Mouse (Mus musculus) testis, postnatal 14 days (tissue): ENCODE measurements at regions not wholly inside any gene's neighbourhood (a gene's known extent, or its start where the extent isn't known, plus 50 kb on each side); places are given as distances from the start of the nearest gene placed in this dataset.

Experiments used
- DNase-seq: peaks from one replicate; pipeline ENCODE4 v3.0.0; 2021; ENCODE audit warnings: low spot score

DNA sequence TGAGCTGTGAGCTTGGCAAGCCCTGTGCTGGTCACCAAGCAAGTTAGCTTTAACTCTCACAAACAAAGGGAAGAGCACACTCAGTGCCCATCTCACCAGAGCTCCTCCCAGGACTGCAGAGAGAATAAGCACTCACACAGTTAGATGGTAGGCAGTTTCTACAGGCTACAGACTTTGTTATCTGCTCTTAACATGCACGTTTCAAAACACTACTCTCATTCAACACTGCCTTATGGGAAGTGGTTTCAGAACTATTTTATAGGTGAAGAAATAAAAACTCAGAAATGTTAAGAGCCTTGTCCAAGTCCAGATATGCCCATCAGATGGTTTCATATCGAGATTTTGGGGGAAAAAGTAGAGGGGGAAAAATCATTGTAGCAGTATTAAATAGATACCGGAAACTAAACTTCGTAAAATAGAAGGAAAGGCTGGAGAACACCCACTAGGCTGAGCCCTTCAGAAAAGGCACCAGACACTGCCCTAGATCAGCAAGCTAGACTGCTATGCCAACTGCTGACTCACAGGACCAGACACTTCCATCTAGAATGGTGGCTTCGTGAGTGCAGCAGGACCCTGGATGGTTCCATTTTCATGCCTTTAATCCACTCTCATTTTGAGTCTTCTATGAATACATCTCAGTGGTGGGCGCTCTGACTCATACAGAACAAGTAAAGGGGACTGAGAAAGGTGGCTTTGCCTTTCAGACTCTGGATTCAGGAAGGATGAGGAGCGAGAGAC, 51.3 kb upstream of the Serbp1 start:
- no peak for DNase-seq

DNA sequence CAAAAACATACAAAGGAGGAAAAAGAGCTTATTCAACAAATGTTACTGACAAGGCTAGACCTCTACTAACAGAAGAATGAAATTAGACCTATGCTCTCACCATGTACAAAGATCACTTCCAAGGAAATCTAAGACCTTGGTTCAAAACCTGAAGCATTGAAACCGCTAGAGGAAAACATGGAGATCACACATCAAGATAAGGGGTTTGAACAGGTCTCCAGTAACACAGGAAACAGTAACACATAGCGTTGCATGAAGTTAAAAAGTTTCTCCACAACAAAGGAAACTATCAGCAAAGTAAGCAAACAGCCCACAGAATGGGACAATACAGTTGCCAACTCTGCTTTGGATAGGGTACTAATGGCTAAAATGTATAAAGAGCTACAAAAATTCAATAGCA, 53.3 kb upstream of the Serbp1 start:
- no peak for DNase-seq

DNA sequence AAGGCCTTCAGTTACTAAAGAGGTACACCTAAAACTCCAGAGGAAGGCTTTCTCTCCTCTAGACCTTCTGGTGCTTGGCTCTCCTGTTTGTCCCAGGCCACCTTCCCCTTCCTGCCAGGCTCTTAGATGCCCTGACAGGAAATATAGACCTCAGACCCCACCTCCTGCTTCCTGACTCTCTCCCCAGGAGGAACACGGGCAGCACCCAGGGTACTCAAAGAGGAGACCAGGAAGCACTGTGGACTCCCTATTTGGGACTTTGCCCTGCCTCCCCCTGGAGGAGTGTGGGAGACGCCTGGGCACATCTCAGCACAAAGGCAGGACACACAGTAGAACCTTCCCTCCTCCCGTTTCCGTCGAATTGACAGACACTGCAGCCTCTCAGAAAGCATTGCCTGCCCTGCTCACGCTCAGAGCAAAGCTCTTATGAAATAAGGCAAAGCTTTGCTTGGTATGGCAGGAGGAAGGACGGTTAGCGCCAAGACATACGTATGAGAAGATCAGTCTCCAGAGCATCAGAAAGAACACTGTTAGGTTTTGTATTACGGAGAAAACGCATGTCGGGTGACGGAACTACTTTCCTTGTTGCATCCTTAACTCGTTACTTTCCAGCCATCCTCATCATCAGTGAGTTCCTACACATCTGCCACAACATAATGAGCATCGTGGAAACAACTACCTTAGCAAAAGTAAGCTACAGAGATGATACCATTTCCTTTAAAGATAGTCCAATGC, 54.3 kb upstream of the Serbp1 start:
- DNase-seq, result no peak

DNA sequence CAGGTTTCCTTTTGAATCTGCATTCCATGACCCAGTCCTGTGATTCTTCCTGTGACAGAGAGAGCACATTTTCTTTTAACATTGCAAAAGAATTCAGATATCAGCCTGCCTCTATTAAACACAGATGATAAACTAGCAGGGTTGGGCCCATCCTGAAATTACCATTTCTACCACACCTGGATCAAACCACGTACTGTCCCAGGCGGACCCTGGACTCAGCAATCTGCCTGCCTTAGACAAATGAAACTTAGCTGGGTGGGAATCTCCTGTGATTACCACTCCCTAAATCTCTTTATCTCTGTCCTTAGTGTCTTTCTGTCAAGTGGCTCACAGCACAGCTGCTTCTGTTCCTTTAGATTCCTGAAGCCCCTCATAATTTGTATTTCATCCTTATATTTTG, 55.5 kb upstream of the Serbp1 start:
- no peak for DNase-seq

DNA sequence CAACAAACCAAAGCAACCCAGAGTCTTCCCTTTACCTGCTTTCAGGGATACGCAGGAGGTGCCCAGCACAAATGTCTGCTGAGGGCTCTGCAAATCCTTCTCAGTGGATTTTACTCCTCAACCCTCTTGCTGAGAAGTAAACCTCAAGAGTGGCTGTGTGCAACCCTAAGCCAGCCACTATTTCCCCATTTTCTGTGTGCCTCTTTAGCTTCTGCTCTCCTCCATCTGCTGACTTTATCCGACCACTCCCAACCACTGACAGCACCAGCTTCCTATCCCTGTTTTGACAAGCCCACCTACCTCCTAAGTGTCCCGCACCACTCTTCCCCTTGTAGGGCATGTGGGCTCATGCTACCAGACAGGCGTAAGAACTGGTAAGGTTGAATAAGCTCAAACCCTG, 56.5 kb upstream of the Serbp1 start:
- no peak for DNase-seq

DNA sequence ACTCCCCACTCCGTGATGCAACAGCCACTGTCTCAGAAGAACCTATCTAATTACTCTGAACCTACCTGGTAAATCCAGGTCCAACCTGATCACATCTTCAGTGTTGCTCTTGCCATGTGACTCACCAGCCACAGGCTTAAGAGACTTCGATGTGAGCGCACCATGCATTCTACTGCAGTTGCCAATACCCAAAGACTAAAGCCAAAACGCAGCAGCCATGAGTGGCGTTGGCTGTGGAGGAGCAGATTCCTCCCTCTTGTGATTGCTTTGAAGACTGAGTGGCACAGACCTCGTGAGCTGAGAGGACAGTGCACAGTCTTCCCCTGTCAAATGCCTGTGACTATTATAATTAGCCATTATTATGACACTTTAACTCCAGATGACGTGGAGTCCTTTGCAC, 58.6 kb upstream of the Serbp1 start:
- DNase-seq, result no peak

DNA sequence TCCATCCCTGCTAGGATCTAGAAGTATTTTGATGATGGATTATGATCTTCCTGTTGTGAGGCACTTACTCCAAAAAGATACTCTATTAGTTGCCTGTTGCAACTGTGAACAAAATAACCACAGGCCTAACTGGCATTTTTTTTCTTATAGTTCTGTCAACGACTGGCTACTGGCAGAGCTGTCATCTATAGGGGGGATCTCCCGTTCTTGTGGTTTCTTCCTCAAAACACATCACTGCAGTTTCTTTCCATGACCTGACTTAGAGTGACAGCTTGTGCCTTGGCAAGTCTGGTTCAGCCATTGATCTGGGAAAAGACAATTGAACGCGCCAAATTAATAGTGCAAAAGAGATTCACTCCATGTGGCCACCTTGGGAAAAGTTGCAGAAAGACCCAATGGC, 59.4 kb upstream of the Serbp1 start:
- no peak for DNase-seq

DNA sequence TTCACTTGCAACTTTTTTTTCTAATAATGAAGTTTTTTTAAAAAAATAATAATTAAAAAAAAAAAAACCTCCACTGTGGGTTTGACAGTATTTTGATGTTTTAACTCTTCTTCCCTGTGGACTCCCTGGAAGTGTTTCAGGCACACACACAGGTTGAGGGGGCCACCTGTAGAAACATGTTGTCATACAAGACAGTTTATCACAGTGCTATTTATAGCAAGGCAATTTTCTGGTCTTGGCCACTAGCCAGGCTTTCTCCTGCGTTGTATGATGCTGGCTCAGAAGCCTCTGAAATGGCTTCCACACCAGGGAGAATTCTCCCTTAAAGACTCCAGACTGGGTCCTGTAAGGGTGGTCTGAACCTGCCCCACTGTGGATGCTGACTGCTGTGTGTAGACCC, 59.9 kb upstream of the Serbp1 start:
- DNase-seq, result no peak

DNA sequence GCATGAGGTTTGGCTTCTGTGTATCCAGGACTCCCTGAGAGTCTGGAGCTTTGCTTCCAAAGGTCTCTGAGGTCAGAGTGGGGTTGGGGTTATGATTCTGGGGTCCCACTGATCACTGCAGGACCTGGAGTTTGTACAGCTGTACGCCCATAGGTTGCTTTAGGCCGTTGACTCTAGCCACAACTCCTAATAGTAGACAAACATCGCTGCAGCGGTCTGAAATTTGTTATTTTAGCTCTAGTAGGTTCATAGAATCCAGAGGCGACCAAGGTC, 67.4 kb upstream of the Serbp1 start:
- DNase-seq, result no peak

DNA sequence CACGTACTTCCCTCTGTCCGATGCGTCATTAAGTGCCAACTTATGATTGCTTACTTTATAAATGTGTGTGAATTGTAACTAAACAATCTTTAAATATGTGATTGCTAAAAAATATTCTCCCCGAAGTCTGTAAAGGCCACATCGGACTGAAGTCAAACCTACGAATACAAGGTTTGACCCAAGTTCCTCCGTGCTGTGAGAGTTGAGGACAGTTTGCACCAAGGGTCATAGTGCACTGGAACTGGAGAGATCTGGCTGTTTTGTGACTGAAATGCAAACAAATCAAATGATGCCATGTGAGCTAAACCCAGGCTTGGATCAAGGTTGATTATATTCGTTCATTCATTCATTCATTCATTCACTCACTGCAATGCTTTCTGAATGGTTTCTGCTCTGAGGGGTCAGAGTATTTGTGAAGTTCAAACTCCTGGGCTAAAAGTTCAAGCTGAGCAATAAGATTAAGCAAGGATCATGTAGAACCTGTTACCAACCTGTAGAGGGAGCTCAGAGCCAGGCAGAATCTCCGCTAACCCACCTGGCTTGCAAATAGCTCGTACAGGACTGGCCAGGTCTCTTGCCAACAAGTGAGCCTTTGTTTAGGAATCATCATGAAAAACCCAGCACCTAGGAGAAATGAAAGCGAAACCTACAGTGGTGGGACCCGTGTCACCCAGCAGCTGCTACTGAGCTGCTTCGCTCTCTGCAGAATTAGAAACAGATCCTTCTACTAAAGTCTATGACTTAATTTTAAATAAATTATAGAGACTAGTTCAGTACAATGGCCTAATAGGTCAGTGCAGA, 67.9 kb upstream of the Serbp1 start:
- DNase-seq, result peak; percentile 44

DNA sequence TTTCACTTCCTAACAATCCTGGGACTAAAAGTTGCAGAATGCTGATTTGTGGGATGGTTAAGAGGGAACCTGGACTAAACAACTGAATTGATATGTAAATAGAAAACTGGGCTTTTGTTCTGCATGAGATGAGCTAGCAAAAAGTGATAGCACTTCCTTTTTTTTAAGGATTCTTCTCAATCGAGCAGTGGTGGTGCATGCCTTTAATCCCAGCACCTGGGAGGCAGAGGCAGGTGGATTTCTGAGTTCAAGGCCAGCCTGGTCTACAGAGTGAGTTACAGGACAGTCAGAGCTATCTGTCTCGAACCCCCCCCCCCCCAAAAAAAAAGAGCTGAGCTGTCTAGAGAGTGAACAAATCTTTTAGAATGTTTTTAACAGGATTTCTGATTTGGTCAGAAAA, 69.2 kb upstream of the Serbp1 start:
- no peak for DNase-seq

DNA sequence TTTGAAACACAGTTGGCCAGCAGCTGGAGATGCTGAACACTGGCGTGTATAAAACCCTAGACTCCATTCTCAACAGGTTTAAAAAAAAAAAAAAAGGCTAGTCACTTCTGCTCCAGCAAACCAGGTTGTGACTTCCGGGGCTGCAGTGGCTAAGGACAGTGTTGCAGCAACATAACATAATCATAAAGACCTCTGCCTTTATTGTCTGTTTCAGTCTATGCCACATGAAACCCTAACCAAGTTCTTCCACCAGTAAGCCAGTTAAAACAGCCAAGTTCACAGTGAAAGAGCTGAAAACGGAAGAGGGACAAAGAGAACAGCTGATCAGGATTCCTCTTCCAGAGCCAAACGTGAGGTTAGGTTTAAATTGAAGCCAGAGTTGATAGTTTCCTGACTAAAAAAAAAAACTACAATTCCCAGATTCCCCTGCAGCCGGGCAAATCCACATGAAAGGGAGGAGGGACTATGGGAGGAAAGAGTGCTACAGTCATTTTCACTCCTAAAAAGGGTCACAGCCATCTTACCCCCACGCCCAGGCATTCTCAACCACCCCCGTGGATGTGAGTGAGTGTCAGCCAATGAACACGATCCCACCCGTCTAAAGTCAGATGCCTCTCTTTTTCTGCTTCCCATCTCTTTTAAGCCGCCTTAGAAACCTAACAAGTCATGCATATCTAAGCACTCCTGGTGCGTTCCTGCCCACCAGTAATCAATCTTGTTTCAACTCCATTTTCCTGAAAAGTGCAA, 69.8 kb upstream of the Serbp1 start:
- DNase-seq, result peak; percentile 53

DNA sequence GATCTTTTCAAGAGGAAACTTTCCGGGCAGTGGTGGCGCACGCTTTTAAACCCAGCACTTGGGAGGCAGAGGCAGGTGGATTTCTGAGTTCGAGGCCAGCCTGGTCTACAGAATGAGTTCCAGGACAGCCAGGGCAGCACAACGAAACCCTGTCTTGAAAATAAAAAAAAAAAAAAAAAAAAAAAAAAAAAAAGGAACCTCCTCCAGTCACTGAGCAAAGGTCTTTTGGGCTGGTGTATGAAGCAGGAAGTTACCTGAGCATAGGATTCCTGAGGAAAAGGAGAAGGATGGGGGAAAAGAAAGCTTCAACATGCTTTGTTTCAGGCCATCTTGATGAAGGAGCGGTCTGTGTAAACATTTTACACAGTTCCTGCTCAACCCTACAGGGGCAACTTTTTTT, 72.9 kb upstream of the Serbp1 start:
- no peak for DNase-seq

DNA sequence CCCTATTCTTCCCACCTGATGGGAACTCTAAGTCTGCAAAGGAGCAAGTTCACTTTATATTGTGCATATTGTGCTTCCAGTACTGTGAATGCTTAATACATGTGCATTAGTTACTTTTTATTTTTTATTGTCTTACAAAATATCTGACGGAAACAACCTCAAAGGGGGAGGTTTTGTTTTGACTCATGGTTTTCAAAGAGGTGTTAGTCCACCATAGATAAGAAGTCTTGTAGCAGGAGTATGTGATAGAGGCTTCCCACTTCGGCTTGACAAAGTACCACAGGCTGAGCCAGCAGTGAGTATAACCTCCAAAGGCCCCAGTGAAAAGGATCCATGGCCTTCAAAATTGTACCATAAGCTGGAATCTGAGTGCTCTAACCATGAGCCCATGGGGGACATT, 74.0 kb upstream of the Serbp1 start:
- DNase-seq, result no peak

DNA sequence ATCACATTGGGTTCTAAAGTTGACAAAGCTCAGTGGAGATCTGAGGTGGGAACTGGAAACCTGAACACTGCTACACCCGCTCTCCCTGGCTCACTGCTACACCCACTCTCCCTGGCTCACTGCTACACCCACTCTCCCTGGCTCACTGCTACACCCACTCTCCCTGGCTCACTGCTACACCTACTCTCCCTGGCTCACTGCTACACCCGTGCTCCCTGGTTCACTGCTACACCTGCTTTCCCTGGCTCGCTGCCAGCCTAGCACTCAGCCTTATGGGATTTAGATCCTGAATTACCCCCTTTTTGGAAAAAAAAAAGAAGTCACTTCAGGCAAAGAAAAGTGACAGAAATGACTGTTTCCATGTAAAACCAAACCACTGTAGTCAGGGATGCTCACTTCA, 75.2 kb upstream of the Serbp1 start:
- DNase-seq, result no peak

DNA sequence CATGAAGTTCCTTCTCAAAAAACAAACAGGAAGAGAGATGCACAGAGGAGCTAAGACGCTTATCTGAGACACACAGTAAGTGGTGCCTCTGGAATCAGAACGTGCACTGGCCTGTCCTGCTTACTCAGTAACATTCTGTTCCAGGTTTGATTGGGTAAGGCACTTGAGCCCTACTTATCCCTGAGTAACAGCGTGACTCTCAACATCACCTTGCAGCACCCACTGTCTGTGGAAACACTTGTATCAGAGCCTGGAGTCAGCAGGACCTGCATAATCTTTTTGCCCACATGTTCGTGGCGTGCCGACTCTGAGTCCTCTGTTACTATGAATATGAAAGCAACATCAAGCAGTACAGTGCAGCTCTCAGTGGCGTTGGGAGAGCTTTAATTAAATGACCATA, 76.4 kb upstream of the Serbp1 start:
- no peak for DNase-seq

DNA sequence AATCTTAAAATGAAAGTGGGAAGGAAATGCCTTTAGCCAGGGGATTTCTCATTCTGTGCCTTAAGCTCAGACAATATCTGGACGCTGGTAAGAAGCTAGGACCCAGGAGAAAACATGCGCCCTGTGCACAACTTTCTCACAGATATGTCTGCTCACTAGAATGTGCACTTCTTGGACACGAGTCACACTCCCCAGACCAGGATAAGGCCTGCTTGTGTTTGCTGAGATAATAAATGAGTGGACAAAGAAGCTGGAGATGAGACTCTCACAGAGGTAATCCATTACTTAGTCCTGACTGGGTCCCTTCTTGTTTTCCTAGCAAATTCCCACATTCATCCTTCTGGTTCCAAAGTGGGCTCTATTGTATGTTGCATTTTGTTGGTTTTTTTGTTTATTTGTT, 77.4 kb upstream of the Serbp1 start:
- DNase-seq, result no peak

DNA sequence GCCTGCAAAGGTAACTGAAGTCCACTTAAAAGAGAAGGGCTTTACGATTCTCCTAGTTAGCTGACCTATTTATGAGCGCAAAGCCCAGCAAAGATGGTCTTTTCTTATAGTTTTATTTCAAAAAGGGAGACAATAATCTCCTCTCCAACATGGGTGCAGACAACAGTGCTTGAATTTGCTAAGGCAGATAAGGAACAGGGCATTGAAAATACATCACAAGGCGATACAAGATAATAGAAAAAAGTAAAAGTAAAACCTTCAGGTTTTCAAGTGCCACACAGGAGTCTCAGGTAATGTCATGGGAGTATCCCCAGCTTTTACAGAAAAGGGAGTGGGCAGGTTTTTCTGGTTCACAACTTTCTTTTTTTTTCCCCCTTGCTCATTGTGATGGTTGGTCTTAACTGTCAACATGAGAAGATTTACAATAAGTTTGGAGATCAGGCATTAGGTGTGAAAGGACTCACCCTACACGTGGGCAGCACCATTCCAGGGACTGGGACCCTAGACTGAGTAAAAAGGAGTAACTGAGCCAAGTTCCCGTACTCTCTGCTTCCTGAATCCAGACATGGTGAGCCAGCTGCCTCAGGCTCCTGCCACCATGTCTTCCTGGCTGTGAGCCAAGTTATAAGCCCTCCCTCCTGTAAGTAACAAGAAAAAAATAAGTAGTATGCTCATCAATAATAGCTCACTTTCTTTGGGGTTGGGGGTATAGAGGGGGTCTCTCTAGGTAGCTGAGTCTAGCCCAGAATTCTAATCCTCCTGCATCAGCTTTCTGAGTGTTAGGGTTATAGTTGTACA, 78.1 kb upstream of the Serbp1 start:
- DNase-seq, result no peak

DNA sequence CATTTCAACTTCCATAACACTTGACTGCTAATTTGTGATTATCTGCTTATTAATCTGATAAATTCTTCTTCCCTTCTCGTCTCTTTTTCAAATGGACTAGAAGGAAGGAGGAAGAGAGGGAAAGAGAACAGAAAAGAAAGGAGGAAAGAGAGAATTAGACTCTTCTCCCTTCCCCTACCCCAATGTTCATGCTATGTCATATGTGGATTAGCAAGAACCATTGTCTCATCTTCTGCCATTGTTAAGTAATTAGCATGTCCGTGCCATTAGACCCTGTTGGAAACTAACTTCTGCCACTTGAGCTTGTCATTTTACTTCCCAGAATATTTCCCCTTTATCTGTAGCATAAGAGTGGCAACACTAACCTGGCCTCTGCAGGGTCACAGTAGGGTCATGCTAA, 78.8 kb upstream of the Serbp1 start:
- no peak for DNase-seq

DNA sequence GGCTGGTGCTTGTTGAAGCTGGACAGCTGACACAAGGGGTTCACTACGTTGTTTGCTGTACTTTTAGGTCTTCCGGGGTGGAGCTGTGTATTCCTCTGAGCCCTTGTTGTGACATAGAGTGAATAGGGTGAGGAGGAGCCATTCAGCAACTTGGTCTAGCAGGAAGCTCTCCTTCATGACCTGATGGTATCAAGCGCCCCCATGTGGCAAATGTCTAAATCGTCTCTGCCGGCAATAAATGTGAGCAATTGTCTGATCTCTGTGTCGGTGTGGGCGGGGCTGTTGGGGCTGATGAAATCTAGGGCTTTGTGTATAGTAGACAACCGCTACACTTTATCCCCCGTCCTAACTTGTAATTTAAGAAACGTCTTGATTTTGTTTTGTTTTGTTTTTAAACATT, 79.2 kb upstream of the Serbp1 start:
- peak; percentile 73 for DNase-seq

DNA sequence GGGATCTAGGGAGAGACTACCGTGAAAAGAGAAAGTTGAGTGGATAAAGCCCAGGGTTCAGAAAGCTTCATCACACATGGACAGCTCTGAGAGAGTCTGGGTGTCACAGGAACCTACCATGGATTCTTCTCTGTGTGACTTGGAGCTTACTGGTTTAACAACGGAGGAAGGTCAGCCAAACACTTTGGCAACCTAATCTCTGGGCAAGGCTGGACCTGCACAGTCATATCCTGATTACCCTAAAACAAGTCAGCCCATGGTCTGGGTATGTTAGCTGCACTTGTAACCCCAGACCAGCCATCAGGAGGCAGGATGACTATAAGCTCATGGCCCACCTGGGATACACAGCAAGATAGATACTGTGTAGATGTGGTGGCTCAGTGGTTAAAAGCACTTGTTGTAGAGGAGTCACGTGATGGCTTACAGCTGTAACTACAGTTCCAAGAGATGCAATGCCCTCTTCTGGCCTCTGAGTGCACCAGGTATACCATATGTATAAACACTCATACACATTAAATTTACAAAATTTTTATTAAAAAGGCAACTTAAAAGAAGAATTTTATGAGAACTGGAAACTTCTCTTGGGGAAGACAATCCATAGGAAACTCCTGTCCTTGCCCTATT, 85.0 kb upstream of the Serbp1 start:
- no peak for DNase-seq
